Mouse (Mus musculus) spleen, adult 2 months (tissue): Measurements from ENCODE around the gene Tmem201. TPM values are rescaled to one million over a fixed set of nuclear protein-coding genes. Genes with fewer than 3 reads are reported as not detected.

Experiments used
- DNase-seq, 2 experiments: peaks; one replicate each; pipeline versions ENCODE4 v3.0.0 to v3.0.0-alpha.2; 2012 to 2021; ENCODE audit warnings: low spot score in 2 of 2, low read depth in 1 of 2
- H3K27ac ChIP-seq: fragments of 200-500 bp; 2 replicates; pipeline ENCODE4 v1.5.1; 2012; ENCODE audit warnings: low read length, inconsistent platforms; ENCODE audit not compliant: insufficient read depth
- H3K27me3 ChIP-seq: fragments of 200-500 bp; 2 replicates; pipeline ENCODE4 v1.6.1; 2012; ENCODE audit warnings: mild to moderate bottlenecking, moderate library complexity, low read length, inconsistent platforms; ENCODE audit not compliant: control insufficient read depth, insufficient read depth
- H3K36me3 ChIP-seq: fragments of 200-500 bp; 2 replicates; pipeline ENCODE4 v1.6.1; 2012; ENCODE audit warnings: mild to moderate bottlenecking, low read length, inconsistent platforms; ENCODE audit not compliant: control insufficient read depth, insufficient read depth
- H3K4me1 ChIP-seq: fragments of 200-500 bp; 2 replicates; pipeline ENCODE4 v1.6.1; 2011; ENCODE audit warnings: inconsistent platforms; ENCODE audit not compliant: control insufficient read depth, insufficient read depth, insufficient read length
- H3K4me3 ChIP-seq: fragments of 200-500 bp; 2 replicates; pipeline ENCODE4 v1.5.1; 2011; ENCODE audit warnings: mild to moderate bottlenecking, inconsistent platforms; ENCODE audit not compliant: insufficient read depth, insufficient read length; ENCODE audit errors: extremely low read depth
- CTCF ChIP-seq: fragments of 200-500 bp; IDR thresholded peaks from 2 replicates; pipeline ENCODE4 v1.5.1; 2011; ENCODE audit warnings: mild to moderate bottlenecking, inconsistent platforms; ENCODE audit not compliant: insufficient read depth, insufficient read length, insufficient replicate concordance; ENCODE audit errors: extremely low read depth
- POLR2A ChIP-seq: fragments of 200-500 bp; IDR thresholded peaks from 2 replicates; pipeline ENCODE4 v1.6.1; 2011; ENCODE audit warnings: low read depth, low read length, inconsistent platforms
- WGBS: fragments of 180-500 bp; shearing (Covaris S2); methylation state at CpG from one replicate; pipeline ENCODE4 v1.1.7; 2018; 5-methylcytosine and 5-hydroxymethylcytosine counted together
- polyA plus RNA-seq: library from polyadenylated mRNA; depleted of rRNA; stranded (reverse); fragments of >200 nt; gene quantifications from 2 replicates; pipeline ENCODE4 v1.2.3, GENCODE M21; 2012

The Tmem201 gene
- polyA plus RNA-seq, 1 experiment, result 24.3 TPM

DNA sequence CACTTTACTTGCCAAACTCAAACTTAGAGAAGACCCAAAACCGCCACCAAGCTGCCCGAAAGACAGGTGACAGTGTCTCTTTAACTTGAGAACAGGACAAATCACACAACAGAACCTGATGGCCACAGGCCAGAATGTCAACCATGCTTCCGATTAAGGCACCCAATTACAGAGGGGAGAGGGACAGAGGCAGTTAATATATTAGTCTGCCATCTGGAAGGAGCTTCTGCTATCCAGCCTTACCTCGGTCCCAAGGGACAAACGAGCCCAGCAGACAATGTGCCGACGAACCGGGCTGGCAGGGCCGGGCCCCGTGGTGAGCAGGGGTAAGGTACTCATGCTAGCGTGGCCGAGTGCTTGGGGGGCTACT lies 14.8 kb downstream of the Tmem201 start:
- TF ChIP-seq CTCF (no peak), POLR2A (no peak)
- Histone ChIP-seq H3K36me3 (peaks cover 20% of the 10 kb centered on the region), H3K4me1 (no peaks in the 10 kb centered on the region), H3K4me3 (no peak overlapping the region), H3K27ac (no peak overlapping the region), H3K27me3 (no peaks in the 10 kb centered on the region)
- DNase-seq, result no peak
- 86% methylated on average over 12 of the region's 12 CpGs for WGBS

DNA sequence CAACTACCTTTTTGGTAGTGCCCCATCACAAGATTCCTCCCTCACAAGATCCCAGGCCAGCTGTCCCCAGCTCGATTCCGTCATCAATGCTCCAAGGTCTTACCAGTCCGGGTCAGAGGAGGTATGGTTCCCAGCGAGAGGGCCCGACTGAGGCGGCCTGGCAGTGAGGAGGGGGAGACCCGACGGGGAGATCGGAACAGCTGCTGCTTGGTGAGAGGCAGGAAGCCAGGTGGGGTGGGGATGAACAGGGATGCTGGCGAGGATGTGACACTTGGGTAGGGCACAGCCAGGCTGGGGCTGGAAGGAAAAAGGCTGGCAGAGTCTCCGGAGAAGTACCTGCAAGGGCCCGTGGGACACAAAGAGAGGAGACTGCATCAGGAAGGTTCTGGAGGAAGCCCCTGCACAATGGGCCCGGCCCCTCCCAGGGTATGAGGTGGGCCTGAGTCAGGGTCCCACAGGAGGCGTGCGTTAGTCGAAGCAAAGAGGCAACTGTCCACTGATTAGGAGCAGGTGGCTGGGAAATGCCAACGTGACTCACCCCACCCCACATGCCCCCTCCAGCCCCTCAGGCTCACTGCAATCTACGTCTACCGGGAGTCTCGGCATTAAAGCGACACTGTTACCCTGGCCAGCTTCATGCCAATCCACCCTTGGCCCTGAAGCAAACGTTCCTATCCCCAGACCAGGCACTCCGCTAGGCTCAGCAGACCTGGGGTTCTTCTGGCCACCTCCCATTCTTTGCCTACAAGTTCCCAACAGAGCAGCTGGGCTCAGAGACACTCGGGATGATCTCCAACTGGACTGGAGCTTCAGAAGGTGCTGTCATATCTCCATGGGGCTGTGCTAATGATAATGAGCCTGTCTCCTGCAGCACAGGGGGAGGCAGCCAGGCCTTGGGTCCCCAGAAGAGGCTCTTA lies 15.5 kb downstream of the Tmem201 start:
- Histone ChIP-seq H3K4me1 (no peaks in the 10 kb centered on the region), H3K27ac (no peak overlapping the region), H3K4me3 (no peak overlapping the region), H3K27me3 (no peaks in the 10 kb centered on the region), H3K36me3 (peaks cover 14% of the 10 kb centered on the region)
- 93% methylated on average over 24 of the region's 24 CpGs for WGBS
- DNase-seq, result no peak
- TF ChIP-seq POLR2A (no peak), CTCF (no peak)

DNA sequence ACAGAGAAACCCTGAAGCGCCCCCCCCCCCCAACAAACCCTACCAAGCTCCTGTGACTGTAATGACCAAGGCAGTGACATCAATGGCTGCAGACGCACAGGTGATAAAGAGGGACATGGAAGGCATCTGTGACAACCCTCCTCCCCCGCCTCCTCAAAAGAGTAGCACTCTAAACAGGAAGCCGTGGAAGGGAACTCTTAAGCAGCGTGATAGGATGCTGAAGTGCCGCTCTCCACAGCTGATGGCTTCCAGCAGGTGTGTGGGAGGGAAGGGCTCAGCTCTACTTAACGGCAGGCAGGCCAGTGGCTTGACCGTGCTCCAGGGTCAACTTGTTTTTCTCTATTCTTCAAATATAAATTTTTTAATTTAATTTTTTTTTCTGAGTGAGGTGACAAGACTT lies 16.7 kb downstream of the Tmem201 start:
- Histone ChIP-seq H3K27ac (no peak overlapping the region), H3K27me3 (no peaks in the 10 kb centered on the region), H3K4me1 (no peaks in the 10 kb centered on the region), H3K36me3 (peaks cover 11% of the 10 kb centered on the region), H3K4me3 (no peak overlapping the region)
- 78% methylated on average over 8 of the region's 8 CpGs for WGBS
- no peak for DNase-seq
- no peak for TF ChIP-seq POLR2A

DNA sequence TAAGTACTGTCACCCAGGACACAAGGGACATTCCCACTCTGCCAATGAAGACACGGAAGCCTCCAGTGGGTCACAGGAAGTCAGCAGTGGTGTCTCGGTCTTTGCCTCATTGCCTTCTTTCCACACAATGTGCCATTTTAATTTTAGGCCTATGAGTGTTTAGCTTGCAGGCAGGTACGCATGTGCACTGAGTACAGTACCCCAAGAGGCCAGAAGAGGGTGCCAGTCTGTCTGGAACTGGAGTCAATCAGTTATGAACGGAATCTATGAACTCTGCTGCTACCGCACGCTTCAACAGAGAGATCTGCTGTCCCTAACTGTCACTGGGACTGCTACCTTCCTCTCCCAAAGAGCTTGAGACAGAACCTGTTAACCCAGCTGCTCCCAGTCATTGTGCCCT lies 18.2 kb downstream of the Tmem201 start:
- H3K36me3 ChIP-seq, result peaks cover 12% of the 10 kb centered on the region
- H3K27ac ChIP-seq, result no peak overlapping the region
- WGBS, result 86% methylated on average over 6 of the region's 6 CpGs
- TF ChIP-seq CTCF, result no peak
- no peak for TF ChIP-seq POLR2A
- H3K27me3 ChIP-seq, result no peaks in the 10 kb centered on the region
- no peaks in the 10 kb centered on the region for H3K4me1 ChIP-seq
- DNase-seq, result no peak
- H3K4me3 ChIP-seq, result no peak overlapping the region

DNA sequence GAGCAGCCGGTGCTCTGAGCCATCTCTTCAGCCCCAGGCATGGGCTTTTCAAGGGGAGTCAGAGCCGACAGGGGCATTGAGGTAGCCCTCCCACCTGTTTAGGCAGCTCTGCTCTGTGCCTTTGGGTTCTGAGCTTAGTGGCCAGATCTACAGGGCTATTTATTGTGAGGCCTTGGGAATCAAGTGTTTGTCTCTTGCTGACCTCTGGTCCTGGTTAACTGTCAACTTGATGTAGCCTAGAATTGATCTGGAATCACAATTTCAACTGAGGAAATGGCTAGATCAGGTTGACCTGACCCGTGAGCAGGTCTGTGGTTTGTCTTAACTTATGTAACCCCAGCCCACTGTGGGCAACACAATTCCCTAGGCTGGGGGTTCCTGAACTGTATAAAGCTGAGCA lies 23.3 kb downstream of the Tmem201 start:
- no peak for TF ChIP-seq CTCF
- no peak for TF ChIP-seq POLR2A
- Histone ChIP-seq H3K4me1 (peaks cover 2% of the 10 kb centered on the region; the same call in 1 of the 2 replicates), H3K27ac (no peak overlapping the region), H3K4me3 (no peak overlapping the region), H3K27me3 (no peaks in the 10 kb centered on the region), H3K36me3 (peaks cover 12% of the 10 kb centered on the region)
- WGBS, result 93% methylated on average over 3 of the region's 3 CpGs
- no peak for DNase-seq

DNA sequence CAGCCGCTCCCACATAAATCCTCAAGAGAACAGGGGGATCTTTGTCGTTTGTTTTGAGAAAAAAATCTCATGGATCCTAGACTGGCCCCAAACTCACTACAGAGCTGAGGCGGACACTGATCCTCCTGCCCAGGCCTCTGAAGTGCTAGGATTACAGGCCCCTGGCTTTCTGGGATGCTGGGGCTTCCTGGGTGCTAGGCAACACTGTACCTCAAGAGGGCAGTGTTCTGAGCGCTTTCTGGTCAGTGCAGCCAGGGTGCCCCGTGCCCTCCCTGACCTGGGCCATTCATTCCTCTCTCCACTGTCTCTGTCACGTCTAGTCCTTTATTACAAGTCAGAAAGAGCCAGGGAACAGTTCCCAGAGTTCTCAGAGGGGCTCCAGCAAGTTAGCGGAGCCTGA lies 25.9 kb downstream of the Tmem201 start:
- no peaks in the 10 kb centered on the region for H3K27me3 ChIP-seq
- H3K4me1 ChIP-seq, result peaks cover 2% of the 10 kb centered on the region; the same call in 1 of the 2 replicates
- H3K4me3 ChIP-seq, result no peak overlapping the region
- 53% methylated on average over 7 of the region's 7 CpGs for WGBS
- peaks cover 5% of the 10 kb centered on the region for H3K36me3 ChIP-seq
- peak in 1 of 2 experiments; percentile 28 for DNase-seq
- TF ChIP-seq POLR2A (no peak), CTCF (peak; percentile 61; the same call in 1 of the 2 replicates)
- no peak overlapping the region for H3K27ac ChIP-seq

DNA sequence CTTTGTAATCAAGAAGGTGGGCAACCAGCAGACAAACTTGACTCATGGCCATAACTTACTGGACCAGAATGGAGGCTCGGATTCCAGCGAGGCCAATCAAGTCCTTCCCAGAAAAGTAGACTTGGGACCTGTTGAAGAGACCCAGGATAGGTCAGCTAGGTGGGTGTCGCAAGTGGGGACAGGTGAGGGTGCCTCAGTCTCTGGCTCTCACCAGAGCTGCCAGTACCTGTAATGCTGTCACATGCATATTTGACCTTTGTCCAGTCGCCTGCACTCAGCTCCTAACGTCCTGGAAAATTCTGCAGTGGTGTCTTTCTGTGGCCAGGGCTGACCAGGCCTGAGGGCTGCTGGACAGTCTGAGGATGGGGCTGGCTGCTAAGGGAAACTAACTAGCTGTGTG lies 26.4 kb downstream of the Tmem201 start:
- TF ChIP-seq POLR2A, result no peak
- no peak for TF ChIP-seq CTCF
- 94% methylated on average over 5 of the region's 5 CpGs for WGBS
- H3K27me3 ChIP-seq, result no peaks in the 10 kb centered on the region
- DNase-seq, result no peak
- peaks cover 3% of the 10 kb centered on the region; the same call in 1 of the 2 replicates for H3K4me1 ChIP-seq
- H3K27ac ChIP-seq, result no peak overlapping the region
- no peak overlapping the region for H3K4me3 ChIP-seq
- H3K36me3 ChIP-seq, result peaks cover 4% of the 10 kb centered on the region
